Mouse (Mus musculus): ENCODE results near the gene Rab3gap1. TPM values are rescaled to one million over a fixed set of nuclear protein-coding genes. Genes with fewer than 3 reads are reported as not detected.
"Not testable (repeated sequence)": the region's sequence is repeated elsewhere in the genome, so short reads cannot be mapped to it uniquely, and the experiment has no call there.

The Rab3gap1 gene
- polyA plus RNA-seq, 1 experiment = 30.7 TPM

DNA sequence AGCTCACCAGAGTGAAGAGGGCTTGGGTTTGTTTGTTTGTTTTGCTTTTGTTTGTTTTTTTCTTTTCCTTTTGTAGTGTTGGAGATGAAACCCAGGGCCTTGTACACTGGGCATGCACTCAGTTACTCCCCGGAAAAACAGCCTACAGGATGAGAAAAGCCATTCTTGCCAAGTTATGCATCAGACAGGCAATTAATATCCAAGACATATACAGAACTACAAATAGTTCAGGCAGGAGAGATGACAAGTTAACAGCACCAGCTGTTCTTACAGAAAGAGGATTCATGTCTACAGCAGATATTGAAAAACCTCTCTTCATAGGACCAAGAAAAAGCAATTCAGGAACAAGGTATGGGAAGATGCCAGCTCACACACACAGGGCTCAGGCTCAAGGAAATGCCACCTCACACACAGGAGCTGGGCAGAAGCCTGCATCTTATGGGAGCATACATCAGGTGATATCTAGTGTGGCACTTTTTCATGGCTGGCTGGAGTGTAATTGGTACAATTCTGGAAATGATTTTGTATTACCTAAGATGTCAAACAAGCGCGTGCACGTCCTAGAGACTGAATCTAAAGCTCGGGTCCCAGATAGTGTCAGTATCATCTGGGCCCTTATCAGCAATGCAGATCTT, 78.2 kb downstream of the Rab3gap1 start:
- H3K27me3 ChIP-seq (replicated peaks) = no peaks in the 10 kb centered on the region
- peak overlapping the region; percentile 53 for H3K4me3 ChIP-seq (replicated peaks)
- H3K36me3 ChIP-seq (replicated peaks; ENCODE audit: low read length) = peaks cover 89% of the 10 kb centered on the region
- H3K4me1 ChIP-seq = peaks cover 34% of the 10 kb centered on the region
- TF ChIP-seq GATA1 (IDR thresholded peaks at IDR 0.05; ENCODE audit: borderline replicate concordance, low read length) (no peak; the same call in 2 of the 3 replicates), FLI1 (IDR thresholded peaks at IDR 0.05; ENCODE audit: low read length) (no peak)
- H3K9me3 ChIP-seq = peaks cover 11% of the 10 kb centered on the region

DNA sequence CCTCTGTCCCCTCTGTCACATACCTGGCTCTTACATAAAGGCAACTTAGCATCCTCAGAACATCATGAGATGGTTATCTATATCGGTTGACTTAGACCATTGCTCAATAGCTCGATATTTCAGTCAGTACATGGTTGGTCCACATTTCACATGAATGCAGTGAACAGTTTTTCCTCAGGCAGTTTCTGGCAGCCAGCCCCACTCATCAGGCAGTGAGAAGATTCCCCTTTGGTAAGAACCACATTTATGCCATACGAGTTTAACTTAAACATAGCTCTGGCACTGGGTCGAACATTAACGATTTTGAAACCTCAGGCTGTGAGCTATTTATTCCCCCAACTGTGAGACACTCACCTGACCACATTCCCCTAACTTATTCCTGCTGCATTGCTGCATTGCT, 80.2 kb downstream of the Rab3gap1 start:
- Histone ChIP-seq H3K9me3 (peaks cover 11% of the 10 kb centered on the region), H3K27me3 (replicated peaks) (no peaks in the 10 kb centered on the region), H3K4me3 (replicated peaks) (no peak overlapping the region), H3K36me3 (replicated peaks; ENCODE audit: low read length) (peaks cover 89% of the 10 kb centered on the region), H3K4me1 (peaks cover 29% of the 10 kb centered on the region)
- TF ChIP-seq FLI1 (IDR thresholded peaks at IDR 0.05; ENCODE audit: low read length) (no peak), GATA1 (IDR thresholded peaks at IDR 0.05; ENCODE audit: borderline replicate concordance, low read length) (no peak)

DNA sequence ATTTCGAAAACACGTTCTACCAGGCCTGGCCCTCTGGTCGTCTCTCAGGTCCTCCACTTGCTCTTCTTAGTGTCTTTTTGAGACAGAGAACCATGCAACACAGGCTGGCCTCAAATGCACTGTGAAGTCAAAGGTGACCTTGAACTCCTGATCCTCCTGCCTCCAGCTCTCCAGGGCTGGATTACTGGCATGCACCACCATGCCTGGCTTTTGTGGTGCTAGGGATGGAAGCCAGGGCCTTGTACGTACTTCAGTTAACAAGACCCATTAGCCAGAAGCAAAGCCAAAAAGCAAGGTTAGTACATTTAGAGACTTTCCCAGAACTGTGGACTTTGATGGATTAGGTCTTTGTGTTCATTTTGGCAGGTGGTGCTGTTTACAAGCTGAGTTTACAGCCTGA, 83.7 kb downstream of the Rab3gap1 start:
- peaks cover 11% of the 10 kb centered on the region for H3K9me3 ChIP-seq
- no peak for TF ChIP-seq FLI1 (IDR thresholded peaks at IDR 0.05; ENCODE audit: low read length)
- TF ChIP-seq GATA1 (IDR thresholded peaks at IDR 0.05; ENCODE audit: borderline replicate concordance, low read length) = no peak
- no peaks in the 10 kb centered on the region for H3K27me3 ChIP-seq (replicated peaks)
- H3K4me3 ChIP-seq (replicated peaks) = no peak overlapping the region
- H3K4me1 ChIP-seq = peaks cover 22% of the 10 kb centered on the region
- peaks cover 70% of the 10 kb centered on the region for H3K36me3 ChIP-seq (replicated peaks; ENCODE audit: low read length)

DNA sequence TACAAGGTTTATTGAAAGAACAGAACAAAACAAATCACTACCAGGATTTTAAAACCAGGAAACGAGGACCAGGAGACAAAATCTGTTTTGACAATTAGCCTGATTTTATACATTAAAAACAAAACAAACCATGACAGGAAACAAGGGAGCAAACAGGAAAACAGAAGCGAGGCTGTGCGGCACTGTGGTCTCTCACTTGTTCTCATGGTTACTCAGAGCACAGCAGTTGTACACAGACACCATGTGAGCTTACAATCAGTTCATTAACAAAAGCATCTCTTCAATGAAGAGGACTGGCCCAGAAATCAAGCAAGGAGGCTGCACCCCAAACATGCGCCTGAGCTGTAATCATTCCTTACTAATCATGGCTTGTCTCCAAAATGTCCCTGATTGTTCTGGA, 85.6 kb downstream of the Rab3gap1 start:
- H3K4me3 ChIP-seq (replicated peaks); H3K9me3 ChIP-seq; H3K27me3 ChIP-seq (replicated peaks): not testable (repeated sequence)
- H3K4me1 ChIP-seq = peaks cover 31% of the 10 kb centered on the region
- peaks cover 65% of the 10 kb centered on the region for H3K36me3 ChIP-seq (replicated peaks; ENCODE audit: low read length)

DNA sequence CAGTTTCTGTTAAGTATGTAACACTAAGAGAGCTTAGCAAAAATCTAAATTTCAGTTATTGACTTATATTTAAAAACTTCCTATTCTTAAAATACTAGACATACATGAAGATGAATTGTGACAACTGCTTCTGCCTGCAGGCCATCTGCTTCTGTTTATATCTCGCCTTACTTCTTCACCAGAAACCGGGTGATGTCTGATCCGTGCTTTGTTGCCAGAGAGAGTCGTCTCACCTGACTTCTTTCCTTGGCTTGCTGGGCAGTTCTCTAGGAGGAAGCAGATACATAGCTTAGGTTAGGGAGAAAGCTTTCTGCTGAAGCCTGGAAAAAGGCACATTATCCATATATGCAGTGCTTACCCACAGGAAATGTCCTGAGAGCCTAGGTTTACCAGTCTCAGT, 86.2 kb downstream of the Rab3gap1 start:
- Histone ChIP-seq H3K4me3 (replicated peaks) (no peak overlapping the region), H3K9me3 (no peaks in the 10 kb centered on the region), H3K36me3 (replicated peaks; ENCODE audit: low read length) (peaks cover 69% of the 10 kb centered on the region), H3K27me3 (replicated peaks) (no peaks in the 10 kb centered on the region), H3K4me1 (peaks cover 29% of the 10 kb centered on the region)
- TF ChIP-seq FLI1 (IDR thresholded peaks at IDR 0.05; ENCODE audit: low read length) (no peak), GATA1 (IDR thresholded peaks at IDR 0.05; ENCODE audit: borderline replicate concordance, low read length) (no peak)

DNA sequence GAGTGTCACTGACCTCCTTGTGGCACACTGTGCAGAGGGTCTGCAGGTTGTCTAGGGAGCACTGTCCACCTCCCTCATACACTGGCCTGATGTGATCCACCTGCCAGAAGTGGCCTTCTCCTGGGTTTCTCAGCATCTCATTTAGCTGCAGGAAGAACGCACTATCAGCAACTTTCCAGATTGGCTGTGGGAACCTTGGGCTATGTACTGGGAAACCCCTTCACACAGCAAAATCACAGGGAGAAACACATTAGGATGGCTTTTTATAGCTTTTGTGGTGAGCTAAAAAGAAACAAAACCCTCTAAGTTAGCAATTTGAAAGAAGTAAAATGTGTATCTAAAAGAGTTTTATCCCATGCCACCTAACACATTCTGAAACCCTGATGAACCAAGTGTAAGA, 88.0 kb downstream of the Rab3gap1 start:
- TF ChIP-seq GATA1 (IDR thresholded peaks at IDR 0.05; ENCODE audit: borderline replicate concordance, low read length) (no peak), FLI1 (IDR thresholded peaks at IDR 0.05; ENCODE audit: low read length) (no peak)
- Histone ChIP-seq H3K4me1 (peaks cover 27% of the 10 kb centered on the region), H3K9me3 (no peaks in the 10 kb centered on the region), H3K4me3 (replicated peaks) (no peak overlapping the region), H3K36me3 (replicated peaks; ENCODE audit: low read length) (peaks cover 76% of the 10 kb centered on the region), H3K27me3 (replicated peaks) (no peaks in the 10 kb centered on the region)

DNA sequence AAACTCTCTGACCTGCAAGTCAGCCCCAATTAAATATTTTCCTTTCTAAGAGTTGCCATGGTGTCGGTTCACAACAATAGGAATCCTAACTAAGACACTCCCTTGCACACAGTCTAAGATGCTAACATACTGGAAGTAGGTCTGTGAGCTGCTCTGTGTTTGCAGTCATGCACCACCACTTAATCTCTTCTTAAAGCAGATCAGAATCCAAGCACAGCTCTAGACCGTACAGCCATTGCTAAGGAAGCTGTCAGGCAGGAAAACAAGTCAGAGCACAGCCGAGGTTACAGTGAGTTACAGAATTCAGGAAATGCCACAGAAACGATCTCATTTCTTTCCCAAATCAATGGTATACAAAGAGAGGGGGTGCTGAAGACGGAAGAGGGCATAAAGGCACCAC, 90.2 kb downstream of the Rab3gap1 start:
- Histone ChIP-seq H3K9me3 (no peaks in the 10 kb centered on the region), H3K4me1 (peaks cover 27% of the 10 kb centered on the region), H3K36me3 (replicated peaks; ENCODE audit: low read length) (peaks cover 72% of the 10 kb centered on the region), H3K4me3 (replicated peaks) (no peak overlapping the region), H3K27me3 (replicated peaks) (no peaks in the 10 kb centered on the region)
- TF ChIP-seq GATA1 (IDR thresholded peaks at IDR 0.05; ENCODE audit: borderline replicate concordance, low read length) (no peak), FLI1 (IDR thresholded peaks at IDR 0.05; ENCODE audit: low read length) (no peak)

DNA sequence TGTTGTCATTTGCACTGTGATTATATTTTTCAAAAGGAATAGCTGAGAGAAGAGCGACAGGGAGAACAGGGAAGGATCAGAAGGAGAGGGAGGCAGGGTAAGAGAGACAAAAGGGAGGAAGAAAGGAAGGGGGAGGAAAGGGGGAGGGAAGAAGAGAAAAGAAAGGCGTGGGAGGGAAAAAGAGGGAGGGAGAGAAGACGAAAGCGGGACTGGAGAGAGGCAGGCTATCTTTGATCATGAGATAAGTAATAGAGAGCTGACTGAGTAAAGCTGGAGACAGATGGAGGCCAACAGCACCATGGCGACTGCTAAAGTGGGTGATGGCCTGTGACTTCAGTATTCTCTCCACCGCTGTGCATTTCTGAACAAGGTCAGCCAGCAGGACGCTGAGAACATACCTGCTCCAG, 90.7 kb downstream of the Rab3gap1 start:
- Histone ChIP-seq H3K4me3 (replicated peaks) (no peak overlapping the region), H3K36me3 (replicated peaks; ENCODE audit: low read length) (peaks cover 75% of the 10 kb centered on the region), H3K9me3 (no peaks in the 10 kb centered on the region), H3K4me1 (peaks cover 27% of the 10 kb centered on the region), H3K27me3 (replicated peaks) (no peaks in the 10 kb centered on the region)
- TF ChIP-seq GATA1 (IDR thresholded peaks at IDR 0.05; ENCODE audit: borderline replicate concordance, low read length) = no peak
- no peak for TF ChIP-seq FLI1 (IDR thresholded peaks at IDR 0.05; ENCODE audit: low read length)

DNA sequence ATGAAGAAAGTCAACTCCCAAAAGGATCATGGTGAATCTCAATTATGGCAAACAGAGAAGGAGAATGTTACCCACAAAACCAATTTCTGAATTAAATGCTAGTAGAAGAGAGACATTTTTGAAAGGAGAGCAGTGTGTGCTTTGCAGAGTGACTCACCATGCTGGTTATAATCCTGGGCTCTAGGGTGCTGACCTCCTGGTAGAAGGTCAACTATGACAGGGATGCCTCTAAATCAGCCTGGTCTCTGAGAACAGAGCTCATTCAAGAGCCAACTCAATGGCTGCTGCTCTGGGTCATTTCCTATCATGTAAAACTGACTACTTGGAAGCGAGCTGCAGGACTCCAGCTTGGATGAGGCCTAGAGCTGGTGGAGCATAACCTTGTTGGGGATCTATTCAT, 92.6 kb downstream of the Rab3gap1 start:
- H3K36me3 ChIP-seq (replicated peaks; ENCODE audit: low read length) = peaks cover 83% of the 10 kb centered on the region
- TF ChIP-seq FLI1 (IDR thresholded peaks at IDR 0.05; ENCODE audit: low read length) (no peak), GATA1 (IDR thresholded peaks at IDR 0.05; ENCODE audit: borderline replicate concordance, low read length) (no peak)
- no peaks in the 10 kb centered on the region for H3K27me3 ChIP-seq (replicated peaks)
- no peaks in the 10 kb centered on the region for H3K9me3 ChIP-seq
- H3K4me3 ChIP-seq (replicated peaks) = no peak overlapping the region
- H3K4me1 ChIP-seq = peaks cover 32% of the 10 kb centered on the region

DNA sequence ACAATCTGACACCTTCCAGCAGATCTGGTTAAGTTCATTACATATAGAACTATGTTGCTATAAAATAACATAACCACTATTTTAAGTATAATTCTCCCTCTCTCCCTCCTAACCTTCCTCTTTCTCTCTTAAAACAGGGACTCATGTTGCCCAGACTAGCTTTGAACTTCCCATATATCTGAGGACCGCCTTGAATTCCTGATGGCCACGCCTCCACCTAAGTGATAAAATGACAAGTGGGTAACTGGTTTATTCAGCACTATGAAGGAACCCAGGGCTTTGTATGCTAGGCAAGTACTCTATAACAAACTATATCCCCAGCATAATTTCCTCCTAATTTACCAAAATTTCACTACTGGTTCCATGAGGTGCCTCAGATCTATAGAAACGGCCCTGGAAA, 94.8 kb downstream of the Rab3gap1 start:
- peaks cover 77% of the 10 kb centered on the region for H3K36me3 ChIP-seq (replicated peaks; ENCODE audit: low read length)
- no peak overlapping the region for H3K4me3 ChIP-seq (replicated peaks)
- no peak for TF ChIP-seq GATA1 (IDR thresholded peaks at IDR 0.05; ENCODE audit: borderline replicate concordance, low read length)
- no peak for TF ChIP-seq FLI1 (IDR thresholded peaks at IDR 0.05; ENCODE audit: low read length)
- H3K27me3 ChIP-seq (replicated peaks) = no peaks in the 10 kb centered on the region
- H3K9me3 ChIP-seq = no peaks in the 10 kb centered on the region
- peaks cover 33% of the 10 kb centered on the region for H3K4me1 ChIP-seq

DNA sequence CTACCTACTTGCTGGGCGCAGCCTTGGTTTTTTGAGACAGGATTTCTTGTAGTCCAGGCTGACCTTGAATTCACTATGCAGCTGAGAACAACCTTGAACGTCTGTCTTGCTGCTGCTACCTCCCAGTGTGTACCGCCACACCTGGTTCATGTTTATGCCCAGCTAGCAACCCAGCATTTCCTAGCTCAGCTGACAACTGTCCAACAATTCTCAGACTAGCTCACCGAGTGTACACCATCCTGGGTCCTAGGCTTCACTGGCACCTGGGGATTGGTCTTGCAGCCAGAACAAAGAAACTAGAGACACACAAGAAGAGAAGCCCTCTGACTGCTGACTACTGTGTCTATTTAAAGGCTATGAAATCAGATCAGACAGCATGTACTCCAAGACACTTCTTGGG, 102.3 kb downstream of the Rab3gap1 start:
- Histone ChIP-seq H3K4me3 (replicated peaks) (no peak overlapping the region), H3K9me3 (no peaks in the 10 kb centered on the region), H3K4me1 (peaks cover 66% of the 10 kb centered on the region), H3K36me3 (replicated peaks; ENCODE audit: low read length) (peaks cover 49% of the 10 kb centered on the region), H3K27me3 (replicated peaks) (no peaks in the 10 kb centered on the region)
- TF ChIP-seq GATA1 (IDR thresholded peaks at IDR 0.05; ENCODE audit: borderline replicate concordance, low read length) (no peak), FLI1 (IDR thresholded peaks at IDR 0.05; ENCODE audit: low read length) (no peak)

Measured in megakaryocyte, embryonic 14.5 days (primary cell).